Mouse (Mus musculus) cerebellum, postnatal 10 days (tissue): ENCODE data around the gene Rnasek.
A peak's percentile ranks its signal among the peaks of the same experiment; 100 is the strongest.

Experiments
- DNase-seq, 2 experiments: peaks; one replicate each; pipeline ENCODE4 v3.0.0; 2021; ENCODE audit warnings: mixed read lengths in 2 of 2

Gene Rnasek

DNA sequence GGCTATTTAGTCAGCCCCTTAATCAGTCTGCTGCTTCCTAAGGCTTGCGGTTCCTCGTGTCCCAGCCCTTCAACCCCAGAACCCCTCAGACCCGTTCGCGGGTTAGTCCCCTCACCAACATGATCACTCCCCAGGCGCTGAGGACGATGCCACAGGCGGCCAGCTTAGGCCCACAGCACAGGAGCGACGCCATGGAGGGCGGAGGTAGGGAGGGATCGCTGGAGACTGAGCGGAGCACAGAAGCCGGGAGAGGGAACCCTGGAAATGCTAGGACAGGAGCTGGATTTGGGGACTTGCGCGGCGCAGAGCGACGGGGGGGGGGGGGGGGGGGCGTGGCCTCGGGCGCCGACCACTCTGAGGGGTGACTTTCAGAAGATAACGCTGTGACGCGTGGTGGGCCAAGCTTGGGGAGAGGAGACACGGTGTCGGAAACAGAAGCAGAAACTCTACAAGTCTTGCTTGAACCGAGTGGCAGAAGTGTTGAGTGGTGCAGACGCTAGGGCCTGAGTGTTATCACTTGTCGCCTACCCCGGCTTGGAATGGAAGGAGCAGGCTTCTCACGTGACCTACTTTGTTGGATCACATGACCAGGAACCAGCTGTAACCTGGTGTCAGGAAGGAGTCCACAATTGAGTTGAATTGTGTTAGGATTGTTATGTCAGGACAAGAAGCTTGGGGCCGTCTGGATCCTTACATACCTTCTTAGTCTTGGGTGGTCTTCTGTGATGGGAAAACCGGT is at the start of gene Rnasek, which contains the start of gene Gm21988:
Gene Rnasek, minus strand, starts transcription at position 302 of the 739 bp plus-strand sequence.
Gene Gm21988, minus strand, starts transcription at position 290 of the 739 bp plus-strand sequence.
- peak; percentile 83 to 89 for DNase-seq

DNA sequence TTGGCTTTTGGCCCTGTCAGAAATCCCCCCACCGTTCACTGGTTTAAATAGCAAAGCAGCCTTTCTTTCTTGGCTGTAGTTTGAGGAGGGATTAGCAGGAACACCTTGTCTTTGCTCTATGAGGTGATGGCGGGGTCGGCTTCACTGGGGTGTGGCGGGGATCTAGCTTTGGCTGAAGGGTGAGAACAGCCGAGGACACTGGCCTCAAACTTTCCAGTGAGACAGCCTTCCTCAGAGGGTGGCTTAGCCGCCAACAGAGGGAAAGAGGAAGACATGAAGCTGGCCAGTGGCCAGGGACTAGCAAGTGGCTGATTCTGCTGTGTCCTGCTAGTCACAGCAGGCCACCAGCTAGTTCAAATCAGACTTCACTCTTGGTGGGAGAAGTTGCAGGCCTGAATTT is 49.6 kb upstream of the Rnasek start:
- DNase-seq: peak; percentile 49 to 69

DNA sequence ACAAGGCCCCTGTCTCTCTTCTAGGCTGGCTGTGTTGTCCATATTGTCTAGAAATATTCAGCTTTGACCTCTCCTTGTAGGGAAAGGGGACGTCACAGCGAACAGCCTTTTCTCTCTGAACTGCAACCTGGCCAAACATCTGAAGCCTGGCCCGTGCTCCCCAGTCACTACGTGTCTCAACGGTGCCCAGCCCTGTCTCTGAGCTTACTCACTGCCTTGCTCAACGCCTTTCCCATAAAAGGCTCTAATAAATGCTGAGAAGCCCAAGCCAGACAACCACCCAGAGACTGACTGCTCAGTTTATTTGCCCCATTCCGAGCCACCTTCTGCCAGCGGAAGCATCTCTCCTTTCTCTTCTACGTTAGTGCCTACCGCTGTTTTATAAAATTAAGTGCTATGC is 48.5 kb upstream of the Rnasek start:
- no peak for DNase-seq

DNA sequence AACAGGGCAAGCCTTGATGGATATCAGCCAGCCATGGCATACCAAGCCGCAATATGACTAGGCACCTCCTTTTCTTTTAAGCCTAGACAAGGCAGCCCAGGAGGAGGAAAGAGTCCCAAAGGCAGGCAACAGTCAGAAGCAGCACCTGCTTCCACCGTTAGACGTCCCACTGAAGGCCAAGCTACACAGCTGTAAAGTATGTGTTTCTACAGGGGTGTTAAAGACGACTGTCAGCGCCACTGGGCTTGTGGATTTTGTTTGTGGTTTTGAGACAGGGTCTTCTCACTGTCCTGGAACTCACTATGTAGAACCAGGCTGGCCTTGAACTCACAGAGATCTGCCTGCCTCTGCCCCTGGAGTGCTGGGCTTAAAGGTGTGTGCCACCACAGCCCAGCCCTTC is 46.0 kb upstream of the Rnasek start:
- DNase-seq: no peak

DNA sequence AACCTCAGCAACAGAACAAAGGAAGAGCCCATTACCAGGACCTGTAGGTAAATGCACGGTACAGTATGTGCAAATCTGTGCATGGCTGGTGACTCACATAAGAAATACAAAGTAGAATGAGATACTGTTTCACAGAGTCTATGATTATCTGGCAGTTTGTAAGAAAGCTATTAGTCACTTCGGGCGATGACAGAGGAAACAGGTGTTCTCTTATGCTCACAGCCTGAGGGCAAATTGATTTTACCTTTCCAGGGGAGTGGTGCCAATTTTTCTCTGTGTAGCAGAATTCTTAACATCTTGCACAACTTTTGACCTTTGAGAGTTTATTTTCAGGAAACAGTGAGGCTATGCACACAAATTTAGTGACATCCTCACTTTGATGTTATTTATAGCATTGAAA is 45.1 kb upstream of the Rnasek start:
- no peak for DNase-seq

DNA sequence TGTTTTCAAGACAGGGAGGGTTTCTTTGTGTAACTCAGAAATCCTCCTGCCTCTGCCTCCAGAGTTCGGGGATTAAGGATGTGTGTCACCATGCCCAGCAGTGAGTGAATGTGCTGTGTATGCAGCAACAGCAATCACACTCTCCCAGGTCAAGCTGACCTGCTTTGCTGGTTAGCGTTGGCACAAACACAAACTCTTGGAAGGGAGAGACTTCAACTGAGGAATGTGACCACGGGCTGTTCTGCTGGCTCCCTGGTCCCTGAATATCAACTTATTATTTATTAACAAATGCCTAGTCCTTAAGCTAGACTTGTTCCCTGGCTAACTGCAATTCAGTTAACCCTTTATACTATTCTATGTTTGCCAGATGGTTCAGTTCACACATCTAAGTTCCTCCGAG is 44.0 kb upstream of the Rnasek start:
- no peak for DNase-seq

DNA sequence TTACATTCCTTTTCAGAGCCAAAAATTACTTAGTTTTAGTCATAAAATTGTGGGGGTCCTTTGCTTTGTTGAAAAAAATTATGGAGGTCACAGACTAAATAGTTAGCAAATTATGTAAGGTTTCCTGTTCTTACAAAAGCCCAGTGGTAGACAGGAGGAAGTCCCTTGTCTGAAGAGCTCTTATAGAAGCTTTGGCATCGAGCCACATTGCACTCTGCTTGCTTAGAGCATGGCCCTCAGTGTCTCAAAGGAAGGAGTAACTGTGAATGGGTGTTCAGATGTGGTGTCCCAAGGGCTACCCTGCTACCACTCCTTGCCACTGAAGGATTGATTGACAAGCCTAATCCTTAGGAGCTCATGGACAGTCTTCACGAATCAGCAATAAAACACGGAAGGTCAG is 40.8 kb upstream of the Rnasek start:
- peak; percentile 33 to 34 for DNase-seq

DNA sequence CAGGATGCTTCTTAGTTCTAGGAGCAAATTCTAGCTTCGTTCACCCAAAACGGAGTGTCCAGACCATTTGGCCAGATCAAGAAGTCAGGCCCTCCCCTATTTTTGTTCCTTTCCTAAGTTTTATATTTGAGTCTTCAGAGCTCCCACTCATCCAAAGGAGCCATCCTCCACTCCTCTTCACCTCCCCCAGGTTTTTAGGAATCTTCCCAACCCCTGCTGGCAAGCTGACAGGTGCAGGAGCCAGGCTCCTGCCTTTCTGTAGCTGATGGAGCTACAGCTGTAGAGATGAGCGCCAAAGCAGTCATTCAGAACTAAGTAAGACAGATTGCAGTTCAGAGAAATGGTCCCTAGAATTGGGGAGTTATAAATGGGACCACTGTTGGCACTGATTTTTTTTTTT is 39.3 kb upstream of the Rnasek start:
- DNase-seq: peak; percentile 81 to 85

DNA sequence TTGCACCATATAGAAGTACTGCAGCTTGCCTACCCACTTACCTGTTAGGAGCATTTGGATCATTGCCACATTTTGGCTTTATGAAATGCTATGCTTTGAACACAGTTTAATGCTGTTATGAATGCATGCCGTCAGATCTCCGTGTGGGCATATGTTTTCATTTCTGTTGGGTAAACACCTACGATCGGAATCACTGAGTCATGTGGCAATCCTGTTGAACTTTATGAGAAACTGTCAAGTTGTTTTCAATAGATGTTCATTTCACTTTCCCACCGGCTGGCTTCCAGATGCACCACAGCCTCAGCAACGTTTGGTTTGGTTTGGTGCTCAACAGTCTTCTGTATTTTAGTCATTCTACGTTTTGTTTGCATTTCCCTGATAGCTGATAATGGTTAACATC is 32.0 kb upstream of the Rnasek start:
- no peak for DNase-seq

DNA sequence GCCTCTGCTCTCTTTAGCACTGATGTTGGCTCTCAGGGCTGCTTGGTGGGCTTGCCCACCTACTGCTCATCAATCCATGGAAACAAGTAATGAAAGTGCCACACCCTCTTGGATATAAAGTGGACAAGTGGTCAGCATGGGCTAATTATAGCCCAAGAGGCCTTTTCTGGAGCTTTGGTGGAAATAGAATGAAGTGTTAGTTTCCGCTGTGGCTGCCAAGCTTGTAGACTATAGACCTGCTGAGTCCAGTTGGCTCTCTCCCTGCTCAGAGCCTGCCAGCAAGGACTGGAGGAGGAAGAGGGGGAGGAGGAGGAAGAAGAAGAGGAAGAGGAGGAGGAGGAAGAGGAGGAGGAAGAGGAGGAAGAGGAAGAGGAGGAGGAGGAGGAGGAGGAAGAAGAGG is 26.8 kb upstream of the Rnasek start:
- DNase-seq: peak; percentile 38 to 64

DNA sequence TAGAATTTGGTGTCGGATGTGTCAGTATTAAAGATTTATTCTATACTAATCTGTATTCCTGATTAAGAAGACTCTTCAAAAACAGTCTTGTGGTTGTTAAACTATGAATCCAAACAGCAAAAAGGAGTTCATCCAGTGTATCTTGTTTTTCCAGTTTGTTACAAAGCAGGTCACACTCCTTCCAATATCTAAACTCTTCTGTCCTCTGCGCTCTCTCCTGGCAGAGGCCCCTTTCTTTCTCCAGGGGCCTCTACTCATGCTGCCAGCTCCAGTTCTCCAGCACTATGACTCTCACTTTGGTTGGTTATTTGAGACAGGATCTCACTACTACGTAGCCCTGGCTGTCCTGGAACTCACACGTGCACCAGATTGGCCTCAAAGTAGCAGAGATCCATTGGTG is 26.2 kb upstream of the Rnasek start:
- DNase-seq: peak in 1 of 2 experiments; percentile 24

DNA sequence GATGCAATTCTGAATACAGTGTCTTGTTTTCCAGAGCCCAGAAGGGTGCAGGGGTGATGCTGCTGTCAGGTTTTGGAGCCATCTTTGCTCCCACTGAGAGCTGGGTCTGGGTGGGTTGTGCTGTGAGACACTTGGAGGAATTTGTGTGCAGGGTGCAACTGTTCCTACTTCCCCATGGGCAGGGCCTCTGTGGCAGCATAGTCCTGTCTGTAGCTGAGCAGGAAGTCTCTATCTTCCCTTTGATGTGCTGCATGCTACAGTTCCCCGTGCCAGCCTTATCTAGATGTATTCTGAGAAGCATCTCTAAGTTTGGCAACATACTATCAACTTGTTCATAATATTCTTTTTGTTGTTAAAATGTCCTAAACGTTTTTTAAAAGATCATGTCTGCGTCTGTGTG is 25.6 kb upstream of the Rnasek start:
- no peak for DNase-seq

DNA sequence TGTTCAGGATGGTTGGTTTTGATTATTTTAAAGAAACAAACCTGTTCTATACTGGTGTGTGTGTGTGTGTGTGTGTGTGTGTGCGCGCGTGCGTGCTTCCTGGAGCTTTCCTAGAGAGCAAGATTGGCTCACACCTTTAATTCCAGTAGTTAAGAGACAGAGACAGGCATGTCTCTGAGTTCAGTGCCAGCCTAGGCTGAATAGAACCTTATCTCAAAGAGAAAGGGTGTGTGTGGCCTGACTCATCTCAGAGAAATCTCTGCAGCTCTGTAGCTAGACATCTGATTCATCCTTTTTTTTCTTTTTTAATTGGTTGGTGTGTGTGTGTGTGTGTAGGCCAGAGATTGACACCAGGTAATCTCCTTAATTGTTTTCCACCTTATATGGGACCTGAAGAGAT is 19.4 kb upstream of the Rnasek start:
- DNase-seq: no peak

DNA sequence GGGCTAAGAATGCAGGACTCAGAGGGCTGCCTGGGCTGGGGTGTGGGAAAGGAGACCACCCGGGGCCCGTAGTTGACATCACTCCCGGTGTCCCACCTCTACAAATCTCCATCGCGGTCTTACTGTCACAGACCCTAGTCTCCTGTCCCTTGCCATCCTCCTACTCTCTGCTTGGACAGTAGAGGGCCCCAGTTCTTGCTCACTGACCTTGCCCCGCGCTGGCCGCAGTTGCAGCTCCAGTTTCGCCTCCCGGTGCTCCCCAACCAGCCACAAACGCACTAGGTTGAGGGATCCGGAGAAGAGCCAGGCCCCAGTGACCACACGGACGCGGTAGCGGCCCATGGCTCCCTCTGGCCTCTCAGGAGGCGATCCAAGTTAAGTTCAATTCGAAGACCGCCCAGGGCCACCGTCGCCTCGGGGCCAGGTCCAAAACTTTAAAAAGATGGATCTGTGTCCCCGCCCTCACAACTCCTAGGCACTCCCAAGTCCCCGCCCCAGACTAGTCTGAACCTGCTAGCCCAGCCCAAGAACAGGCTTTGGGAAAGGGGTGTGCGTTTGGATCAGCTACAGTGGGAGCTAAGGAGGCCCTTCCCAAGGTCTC is 15.4 kb upstream of the Rnasek start, which contains the start of gene Alox12:
Gene Alox12, minus strand, starts transcription at position 423 of the 601 bp plus-strand sequence.
- DNase-seq: peak; percentile 61 to 67

DNA sequence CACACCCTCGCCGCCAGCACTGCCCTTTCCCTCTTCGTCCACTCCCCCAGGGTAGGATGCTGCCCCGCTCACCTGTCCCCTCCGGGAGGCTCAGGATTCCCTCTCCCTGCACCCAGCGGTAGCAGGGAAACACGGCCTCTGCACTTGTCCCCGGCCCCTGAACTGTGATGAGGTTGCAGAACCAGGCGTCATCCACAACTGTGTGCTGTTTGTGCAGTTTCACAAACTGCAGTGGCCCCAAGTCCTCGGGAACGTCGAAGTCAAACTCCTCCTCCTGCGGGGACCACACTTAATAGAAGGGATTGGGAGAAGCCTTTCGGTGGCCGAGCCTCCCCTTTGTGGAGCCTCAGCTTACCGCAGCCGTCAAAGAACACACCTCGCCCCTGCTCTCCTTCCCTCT is 14.7 kb upstream of the Rnasek start:
- DNase-seq: no peak

DNA sequence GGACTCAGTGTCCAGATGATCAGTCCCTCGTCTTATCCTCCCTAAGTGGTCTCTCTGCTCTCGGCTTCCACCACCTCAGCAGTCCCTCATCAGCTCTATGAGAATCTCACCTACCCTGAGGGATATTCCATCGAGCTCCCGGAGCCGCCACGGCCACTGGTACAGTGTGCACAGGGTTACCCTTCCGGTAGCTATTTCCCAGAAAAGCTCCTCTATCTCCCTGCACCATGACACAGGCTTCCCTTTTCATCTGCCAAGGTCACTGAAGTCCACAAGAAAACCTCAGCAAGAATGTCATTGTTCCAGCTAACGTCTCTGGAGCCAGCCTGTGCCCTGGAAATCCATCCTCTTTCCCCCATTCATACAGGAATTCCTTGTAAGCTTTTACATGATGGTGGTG is 12.2 kb upstream of the Rnasek start:
- DNase-seq: no peak

DNA sequence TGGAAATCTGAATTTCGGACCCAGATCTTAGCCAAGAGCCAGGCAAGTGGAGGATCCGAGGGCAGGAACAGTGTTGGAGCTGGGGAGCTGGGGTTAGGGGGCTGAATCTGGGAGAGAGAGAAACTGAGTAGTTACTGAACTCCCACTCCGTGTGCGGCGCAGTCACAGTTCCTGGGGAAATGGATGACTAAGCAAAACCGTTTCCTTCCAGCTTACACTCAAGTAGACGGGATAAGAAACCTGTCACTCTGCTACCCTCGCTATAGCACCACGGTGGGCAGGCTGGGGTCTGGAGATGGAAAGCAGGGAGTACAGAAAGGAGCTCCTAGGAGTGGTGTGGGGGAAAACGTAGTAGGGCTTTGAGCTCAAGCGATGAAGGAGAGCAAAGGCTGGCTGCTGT is 10.5 kb upstream of the Rnasek start:
- no peak for DNase-seq

DNA sequence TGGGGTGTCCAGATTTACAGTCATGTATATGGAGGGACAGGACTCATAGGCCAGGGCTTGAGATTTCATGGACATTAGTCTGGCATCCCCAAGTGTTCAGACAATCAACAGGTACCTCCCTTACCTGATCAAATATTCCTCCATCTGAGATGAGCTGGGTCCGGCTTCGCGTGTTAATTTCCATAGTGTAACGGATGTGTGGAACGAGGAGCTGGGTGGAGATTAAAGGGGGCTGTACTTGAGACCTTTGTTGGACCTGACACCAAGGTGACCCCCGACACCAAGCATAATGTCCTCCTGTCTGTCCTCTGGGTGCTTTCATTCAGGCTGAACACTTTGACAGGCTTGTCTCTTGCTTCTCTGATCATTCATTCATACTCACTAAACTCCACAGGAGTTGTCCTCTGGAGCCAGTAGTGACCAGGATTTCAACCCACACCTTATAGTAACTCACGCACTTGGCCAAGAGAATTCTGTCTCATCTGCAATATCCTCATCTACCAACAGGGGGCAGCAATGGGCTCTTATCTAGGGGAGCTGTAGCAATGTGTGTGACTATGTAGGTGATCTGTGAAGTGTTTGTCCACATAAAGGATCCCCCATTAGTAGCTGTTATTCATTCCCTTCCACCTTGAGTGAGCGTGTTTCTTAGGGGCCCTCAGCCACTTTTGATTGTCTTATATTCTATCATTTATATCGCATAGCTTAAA is 7.6 kb upstream of the Rnasek start:
- peak; percentile 89 to 92 for DNase-seq

DNA sequence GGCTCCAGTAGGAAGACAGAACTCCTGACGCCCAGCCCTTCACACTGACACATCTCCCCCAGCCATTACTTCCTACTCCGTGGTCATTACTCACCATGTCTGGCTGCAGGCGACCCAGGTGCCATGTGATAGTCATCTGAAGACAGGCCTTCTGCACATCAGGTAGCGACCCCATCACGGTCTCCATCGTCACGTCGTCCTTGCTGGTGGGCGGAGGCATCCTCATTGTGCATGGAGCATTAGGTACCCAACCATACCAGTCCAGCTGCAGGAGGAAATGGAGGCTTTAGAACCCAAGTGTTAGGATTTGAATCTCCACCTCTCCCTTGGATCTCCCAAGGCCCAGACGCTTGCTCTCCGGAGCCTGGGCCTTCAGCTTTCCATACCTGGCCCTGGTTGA is 2.9 kb upstream of the Rnasek start:
- no peak for DNase-seq

DNA sequence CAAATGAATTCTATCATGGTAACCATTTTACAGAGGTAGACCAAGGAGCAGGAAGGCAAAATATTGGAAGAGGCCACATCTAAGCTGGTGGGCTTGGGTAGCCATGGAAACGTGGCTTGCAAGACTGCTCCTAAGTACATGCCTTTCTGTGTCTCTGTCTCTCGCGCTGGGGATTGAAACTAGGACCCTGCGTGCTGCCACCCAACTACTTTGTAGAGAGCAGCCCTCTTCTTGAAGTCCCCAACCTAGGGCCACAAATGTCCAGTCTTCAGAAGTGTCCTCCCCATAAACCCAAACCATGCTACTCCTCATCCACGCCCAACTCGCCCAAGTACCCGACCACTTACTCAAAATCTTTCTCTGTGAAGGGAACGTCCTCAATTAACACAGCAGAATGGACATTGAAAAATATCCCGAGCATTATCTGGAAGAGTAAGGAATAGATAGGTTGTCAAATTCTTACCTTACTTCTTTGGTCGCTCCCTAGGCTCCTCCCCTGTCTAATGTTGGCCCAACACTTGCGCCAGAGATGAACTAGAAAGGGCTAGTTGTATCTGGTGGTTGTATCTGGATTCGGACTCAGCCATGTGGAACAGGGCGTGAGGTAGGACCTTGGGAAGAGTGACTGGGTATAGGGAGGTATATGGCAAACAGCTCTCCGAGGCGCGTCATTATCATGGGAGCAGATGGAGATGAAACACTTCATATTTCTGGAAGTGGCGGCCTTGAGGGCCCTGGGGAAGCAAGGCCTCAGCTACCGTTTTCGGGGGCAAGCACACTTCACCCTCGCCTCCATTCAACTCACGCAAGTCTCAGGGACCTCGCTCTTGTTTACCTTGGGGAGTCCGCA is 826 bp downstream of the Rnasek start:
- peak; percentile 36 to 65 for DNase-seq

DNA sequence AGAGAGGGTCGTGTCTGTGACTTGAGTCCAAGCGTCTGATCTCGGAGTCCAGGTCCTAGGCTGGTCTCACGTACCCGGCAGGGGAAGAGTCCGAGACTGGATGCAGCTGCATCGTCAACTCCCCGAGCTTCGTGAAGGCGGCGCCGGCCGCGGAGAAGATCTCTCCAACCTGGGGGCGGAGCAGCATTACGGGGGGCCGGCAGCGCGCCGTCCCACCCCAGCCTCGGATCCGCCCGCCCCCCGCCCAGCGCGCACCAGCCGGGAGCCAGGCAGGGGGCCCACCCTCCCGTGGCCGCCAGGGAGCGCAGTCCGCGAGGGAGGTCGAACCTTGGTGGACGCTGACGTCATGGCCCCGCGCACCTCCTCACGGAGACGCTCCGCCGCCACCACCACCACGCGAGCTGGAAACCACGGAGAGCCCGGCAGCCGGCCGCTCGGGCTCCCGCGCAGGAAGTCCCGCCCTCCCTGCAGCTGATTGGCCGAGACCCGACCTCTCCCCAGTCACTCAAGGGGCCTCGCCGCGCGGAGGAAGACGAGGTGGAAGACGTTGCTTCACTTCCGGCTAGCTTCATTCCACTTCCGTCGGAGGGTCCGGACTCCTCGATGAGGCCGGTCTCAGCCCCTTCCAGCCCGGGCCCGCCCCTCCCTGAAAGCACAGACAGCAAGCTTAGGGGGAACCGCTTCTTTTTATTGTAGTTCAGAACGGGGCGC is 2.0 kb downstream of the Rnasek start, which contains the start of gene 0610010K14Rik:
Gene 0610010K14Rik, minus strand, starts transcription at position 458 of the 711 bp plus-strand sequence.
- DNase-seq: peak; percentile 99

DNA sequence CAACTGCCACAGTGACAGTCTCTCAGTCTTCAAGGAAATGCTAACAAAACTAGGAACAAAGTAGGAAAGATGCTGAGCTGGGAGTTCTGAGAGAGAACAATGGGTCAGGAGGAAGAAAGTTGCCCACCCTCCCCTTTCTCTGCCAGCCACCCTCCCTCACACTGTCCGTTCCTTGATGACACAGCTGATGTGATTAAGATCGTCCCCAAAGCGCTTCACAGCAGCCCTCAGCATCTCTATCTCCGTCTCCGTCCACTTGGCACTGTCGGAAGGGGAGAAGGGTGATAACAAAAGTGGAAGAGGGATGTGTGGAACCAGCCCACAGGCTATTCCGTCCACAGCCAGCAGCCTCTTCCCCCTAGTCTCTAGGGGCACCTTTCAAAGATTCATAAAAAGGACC is 2.9 kb downstream of the Rnasek start:
- DNase-seq: peak; percentile 31 to 44
